Mouse (Mus musculus): ENCODE measurements at regions not wholly inside any gene's neighbourhood (a gene's known extent, or its start where the extent isn't known, plus 50 kb on each side); places are given as distances from the start of the nearest gene placed in this dataset.

GRCm38 (mm10) chr7:136159136-136159535, 443.0 kb upstream of the Mki67 start:
- TF ChIP-seq CTCF (IDR thresholded peaks at IDR 0.05; ENCODE audit: control insufficient read depth, insufficient read depth, insufficient read length): no peak
- no peak for TF ChIP-seq MAX (IDR thresholded peaks at IDR 0.05)
- TF ChIP-seq MYOD1 (IDR thresholded peaks at IDR 0.05; ENCODE audit: control insufficient read depth, insufficient read length, low read depth): no peak
- TF ChIP-seq USF1 (IDR thresholded peaks at IDR 0.05; ENCODE audit: low read depth): no peak
- no peak for TF ChIP-seq MYOG (IDR thresholded peaks at IDR 0.05; ENCODE audit: control insufficient read depth, extremely low read depth, insufficient read length)
- TF ChIP-seq CEBPB (IDR thresholded peaks at IDR 0.05; ENCODE audit: low read depth): no peak
- no peak for TF ChIP-seq FOSL1 (IDR thresholded peaks at IDR 0.05; ENCODE audit: insufficient read depth, low read length, poor library complexity, severe bottlenecking)
